Mouse (Mus musculus): Measurements from ENCODE around the gene Shcbp1l.
"Not testable (repeated sequence)": the region's sequence is repeated elsewhere in the genome, so short reads cannot be mapped to it uniquely, and the experiment has no call there.

Shcbp1l gene

GRCm38 (mm10) chr1:153424271-153424670 is 691 bp upstream of the Shcbp1l start:
- peak; percentile 67 for DNase-seq (ENCODE audit: low spot score)

GRCm38 (mm10) chr1:153431158-153431557 is 6.2 kb downstream of the Shcbp1l start:
- no peak for DNase-seq (ENCODE audit: low spot score)

GRCm38 (mm10) chr1:153431701-153432100 is 6.7 kb downstream of the Shcbp1l start:
- DNase-seq (ENCODE audit: low spot score), result no peak

- no peak for DNase-seq (ENCODE audit: low spot score)
Measured at GRCm38 (mm10) chr1:153432329-153432728, 7.4 kb downstream of the Shcbp1l start.

- no peak for DNase-seq (ENCODE audit: low spot score)
Measured at GRCm38 (mm10) chr1:153433851-153434589, 9.1 kb downstream of the Shcbp1l start.

- no peak for DNase-seq (ENCODE audit: low spot score)
Measured at GRCm38 (mm10) chr1:153437536-153437935, 12.6 kb downstream of the Shcbp1l start.

- DNase-seq (ENCODE audit: low spot score), result no peak
Measured at GRCm38 (mm10) chr1:153440752-153441151, 15.8 kb downstream of the Shcbp1l start.

GRCm38 (mm10) chr1:153441656-153442055 is 16.7 kb downstream of the Shcbp1l start:
- DNase-seq (ENCODE audit: low spot score), result no peak

GRCm38 (mm10) chr1:153443019-153443418 is 18.1 kb downstream of the Shcbp1l start:
- DNase-seq (ENCODE audit: low spot score), result no peak

GRCm38 (mm10) chr1:153443632-153444031 is 18.7 kb downstream of the Shcbp1l start:
- no peak for DNase-seq (ENCODE audit: low spot score)

GRCm38 (mm10) chr1:153446120-153446831 is 21.3 kb downstream of the Shcbp1l start:
- no peak for DNase-seq (ENCODE audit: low spot score)

- peak; percentile 45 for DNase-seq (ENCODE audit: low spot score)
Measured at GRCm38 (mm10) chr1:153451237-153452154, 26.5 kb downstream of the Shcbp1l start.

GRCm38 (mm10) chr1:153453146-153453642 is 28.2 kb downstream of the Shcbp1l start:
- DNase-seq (ENCODE audit: low spot score), result no peak

- DNase-seq (ENCODE audit: low spot score), result no peak
Measured at GRCm38 (mm10) chr1:153456137-153456536, 31.2 kb downstream of the Shcbp1l start.

GRCm38 (mm10) chr1:153461796-153462195 is 36.8 kb downstream of the Shcbp1l start:
- DNase-seq (ENCODE audit: low spot score), result no peak

GRCm38 (mm10) chr1:153479296-153479695 is 54.3 kb downstream of the Shcbp1l start:
- no peak for DNase-seq (ENCODE audit: low spot score)

- peak; percentile 71 for DNase-seq (ENCODE audit: low spot score)
Measured at GRCm38 (mm10) chr1:153480386-153481024, 55.5 kb downstream of the Shcbp1l start.

GRCm38 (mm10) chr1:153481025-153481412 is 56.1 kb downstream of the Shcbp1l start:
- no peak for DNase-seq (ENCODE audit: low spot score)

- DNase-seq (ENCODE audit: low spot score), result peak; percentile 34
Measured at GRCm38 (mm10) chr1:153485201-153485796, 60.3 kb downstream of the Shcbp1l start.

- DNase-seq (ENCODE audit: low spot score), result not testable (repeated sequence)
Measured at GRCm38 (mm10) chr1:153486120-153486519, 61.2 kb downstream of the Shcbp1l start.

All from c-Kit-positive CD71-positive TER-119-positive erythroid progenitor cells, embryonic 14.5 days (primary cell).